Mouse (Mus musculus) G1E (cell line): ENCODE measurements around the gene Nsun2. TPM values are rescaled to one million over a fixed set of nuclear protein-coding genes. Genes with fewer than 3 reads are reported as not detected.
"Not testable (repeated sequence)": the region's sequence is repeated elsewhere in the genome, so short reads cannot be mapped to it uniquely, and the experiment has no call there.

Experiments
- ATAC-seq: 2 replicates; pipeline ENCODE4 v1.8.0; 2016; ENCODE audit warnings: mild to moderate bottlenecking; ENCODE audit not compliant: insufficient number of reproducible peaks, poor library complexity, low FRiP score, severe bottlenecking; ENCODE audit errors: extremely low read depth
- DNase-seq: peaks from one replicate; pipeline ENCODE4 v3.0.0; 2012; ENCODE audit warnings: low spot score
- H3K27me3 ChIP-seq: 2 replicates; pipeline ENCODE4 v1.6.1; 2012; ENCODE audit warnings: mild to moderate bottlenecking, low read length, inconsistent platforms; ENCODE audit not compliant: insufficient read depth
- H3K36me3 ChIP-seq: replicated peaks from 2 replicates; pipeline ENCODE3; 2012; ENCODE audit warnings: mild to moderate bottlenecking, inconsistent platforms
- H3K4me1 ChIP-seq: 2 replicates; pipeline ENCODE4 v1.6.1; 2012; ENCODE audit warnings: low read depth, low read length, inconsistent platforms, mixed read lengths; ENCODE audit not compliant: insufficient read depth
- H3K4me3 ChIP-seq: 2 replicates; pipeline ENCODE4 v1.5.1; 2012; ENCODE audit warnings: low read depth, mild to moderate bottlenecking, inconsistent platforms, low read length, moderate library complexity, mixed read lengths
- H3K9me3 ChIP-seq: replicated peaks from 2 replicates; pipeline ENCODE4 v1.6.1; 2012; ENCODE audit warnings: inconsistent platforms
- CTCF ChIP-seq: IDR thresholded peaks from 2 replicates; pipeline ENCODE4 v1.5.1; 2012; ENCODE audit warnings: low read depth, low read length, inconsistent platforms, mixed read lengths
- GATA1 ChIP-seq: IDR thresholded peaks from 2 replicates; pipeline ENCODE4 v1.6.1; 2012; ENCODE audit warnings: borderline replicate concordance, low read length, inconsistent platforms, mixed read lengths
- GATA2 ChIP-seq: IDR thresholded peaks from 2 replicates; pipeline ENCODE4 v1.6.1; 2012; ENCODE audit warnings: low read depth, low read length, inconsistent platforms, borderline replicate concordance
- POLR2AphosphoS5 ChIP-seq: IDR thresholded peaks from 2 replicates; pipeline ENCODE4 v1.6.1; 2012; ENCODE audit warnings: low read depth, low read length, inconsistent platforms; ENCODE audit not compliant: insufficient replicate concordance
- TAL1 ChIP-seq: conservative IDR thresholded peaks from 2 replicates; pipeline ENCODE4 v1.6.1; 2012; ENCODE audit warnings: low read depth, low read length, inconsistent platforms, mixed read lengths
- polyA plus RNA-seq: library from polyadenylated mRNA; stranded (reverse); fragments of >175 nt; gene quantifications from 2 replicates; pipeline ENCODE4 v1.2.3, GENCODE M21; 2012
- total RNA-seq, 2 experiments: library from RNA; stranded (forward) in 1 of 2; stranded (reverse) in 1 of 2; fragments of 200-1000 nt in 1 of 2; fragments of >200 nt in 1 of 2; fragmentation: Nextera tagmentation in 1 of 2; gene quantifications; 2 replicates each; pipeline ENCODE4 v1.2.3; 2014 to 2017

The Nsun2 gene
- total and polyA plus RNA-seq, 3 experiments = 144 to 231 (median 152) TPM

- TF ChIP-seq GATA1 (no peak), TAL1 (no peak), POLR2AphosphoS5 (no peak), GATA2 (no peak), CTCF (no peak)
- Histone ChIP-seq H3K9me3 (no peaks in the 10 kb centered on the region), H3K4me1 (peaks cover 16% of the 10 kb centered on the region), H3K27me3 (peaks cover 3% of the 10 kb centered on the region), H3K4me3 (no peak overlapping the region), H3K36me3 (no peaks in the 10 kb centered on the region)
- DNase-seq = no peak
- ATAC-seq = no peak
Measured at GRCm38 (mm10) chr13:69563905-69564304, 30.4 kb downstream of the Nsun2 start.

DNA sequence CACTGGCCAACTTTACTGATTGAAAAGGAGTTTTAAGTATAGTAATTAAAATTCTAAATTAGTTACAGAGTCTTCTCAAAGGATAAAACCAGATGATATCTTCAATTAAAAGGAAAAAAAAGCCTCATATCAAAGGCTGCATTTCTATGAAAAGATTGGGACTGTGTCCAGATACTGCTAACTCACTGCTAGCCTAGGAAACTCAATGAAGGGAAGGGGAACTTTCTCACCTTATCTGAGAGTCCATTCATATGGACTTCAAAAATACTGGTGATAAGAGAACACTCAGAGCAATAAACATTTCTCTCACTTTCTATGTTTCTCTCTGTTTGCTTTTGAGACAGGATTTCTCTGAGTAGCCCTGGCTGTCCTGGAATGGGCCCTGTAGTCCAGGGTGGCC is 31.0 kb downstream of the Nsun2 start:
- ATAC-seq = peak; percentile 51
- no peaks in the 10 kb centered on the region for H3K9me3 ChIP-seq
- H3K4me3 ChIP-seq = no peak overlapping the region
- peaks cover 3% of the 10 kb centered on the region for H3K27me3 ChIP-seq
- DNase-seq = no peak
- TF ChIP-seq POLR2AphosphoS5 = no peak
- no peak for TF ChIP-seq GATA1
- TF ChIP-seq TAL1 = no peak
- TF ChIP-seq CTCF = no peak
- no peak for TF ChIP-seq GATA2
- no peaks in the 10 kb centered on the region for H3K36me3 ChIP-seq
- peaks cover 15% of the 10 kb centered on the region for H3K4me1 ChIP-seq

DNA sequence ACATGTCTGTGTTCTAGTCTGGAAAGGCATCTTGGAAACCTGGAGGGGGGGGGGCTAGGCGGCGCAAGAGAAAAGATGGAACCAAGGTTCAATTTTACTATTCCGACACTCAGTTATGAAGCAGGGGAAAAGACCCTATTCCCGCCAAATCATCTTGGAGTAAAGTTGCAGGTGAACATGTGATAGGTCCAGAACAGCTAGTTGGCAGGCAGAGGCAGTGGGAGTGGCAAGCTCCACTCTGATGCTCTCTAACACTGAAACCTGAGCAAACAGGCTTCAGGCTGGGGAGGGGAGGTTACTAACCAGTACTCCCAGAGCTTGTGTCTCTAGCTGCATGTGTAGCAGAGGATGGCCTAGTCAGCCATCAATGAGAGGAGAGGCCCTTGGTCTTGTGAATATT is 31.9 kb downstream of the Nsun2 start:
- not testable (repeated sequence) for H3K4me3 ChIP-seq, H3K27me3 ChIP-seq, ATAC-seq, H3K9me3 ChIP-seq, H3K36me3 ChIP-seq, DNase-seq
- peaks cover 12% of the 10 kb centered on the region for H3K4me1 ChIP-seq

DNA sequence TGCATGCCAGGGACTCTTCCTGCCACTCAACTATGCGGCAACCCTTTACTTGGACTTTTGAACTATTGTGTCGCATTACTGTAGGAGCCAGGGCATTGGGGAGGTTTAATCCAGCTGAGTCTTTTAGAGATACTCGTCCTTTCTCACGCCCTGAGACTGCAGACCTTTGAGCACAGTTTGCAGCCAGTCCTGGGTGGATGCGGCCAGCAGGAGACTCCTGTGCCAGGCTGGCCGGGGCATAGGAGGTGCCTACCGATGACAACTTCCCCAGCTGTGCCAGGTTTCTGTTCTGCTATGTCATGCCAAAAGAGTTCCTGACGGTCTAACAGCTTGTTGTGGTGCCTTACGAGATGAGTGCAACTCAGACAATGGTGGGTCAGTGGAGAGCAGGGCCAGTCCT is 35.7 kb downstream of the Nsun2 start:
- DNase-seq (no peak), ATAC-seq (no peak)
- no peaks in the 10 kb centered on the region for H3K27me3 ChIP-seq
- 0 out of 2 replicates have a peak, but pooled peaks cover 2% of the 10 kb centered on the region for H3K4me1 ChIP-seq
- TF ChIP-seq GATA1 (no peak), TAL1 (no peak), GATA2 (no peak), POLR2AphosphoS5 (no peak)
- no peaks in the 10 kb centered on the region for H3K9me3 ChIP-seq
- no peak overlapping the region for H3K4me3 ChIP-seq
- peaks cover 3% of the 10 kb centered on the region for H3K36me3 ChIP-seq

DNA sequence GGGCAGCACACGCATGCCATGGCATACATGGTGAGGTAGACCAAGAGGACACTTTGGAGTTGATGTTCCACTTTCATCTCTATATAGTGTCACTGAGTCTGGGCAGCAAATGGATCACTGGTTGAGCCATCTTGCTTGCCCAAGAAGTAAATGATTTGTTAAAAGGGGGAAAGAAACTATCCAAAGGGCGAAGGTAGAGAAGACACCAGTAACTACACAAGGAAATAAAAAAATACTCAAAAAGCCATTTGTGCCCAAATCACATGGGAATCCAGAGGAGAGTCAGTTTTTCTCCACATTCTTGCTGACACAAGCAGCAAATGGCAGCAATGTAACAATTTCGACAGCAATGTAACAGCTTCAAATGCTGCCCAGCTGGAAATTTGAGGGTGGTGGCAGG is 39.0 kb downstream of the Nsun2 start:
- DNase-seq (no peak), ATAC-seq (no peak)
- Histone ChIP-seq H3K9me3 (no peaks in the 10 kb centered on the region), H3K27me3 (no peaks in the 10 kb centered on the region), H3K36me3 (peaks cover 12% of the 10 kb centered on the region), H3K4me1 (no peaks in the 10 kb centered on the region), H3K4me3 (no peak overlapping the region)
- TF ChIP-seq GATA1 (no peak), TAL1 (no peak), POLR2AphosphoS5 (no peak), GATA2 (no peak), CTCF (no peak)

GRCm38 (mm10) chr13:69576676-69577075 is 43.1 kb downstream of the Nsun2 start:
- DNase-seq (no peak), ATAC-seq (no peak)
- H3K36me3 ChIP-seq = peaks cover 12% of the 10 kb centered on the region
- TF ChIP-seq TAL1 (no peak), CTCF (no peak), GATA2 (no peak), POLR2AphosphoS5 (no peak), GATA1 (no peak)
- H3K4me3 ChIP-seq = no peak overlapping the region
- no peaks in the 10 kb centered on the region for H3K27me3 ChIP-seq
- H3K9me3 ChIP-seq = no peaks in the 10 kb centered on the region
- H3K4me1 ChIP-seq = no peaks in the 10 kb centered on the region
